Mouse (Mus musculus): Measurements from ENCODE around the gene Rela.

DNA sequence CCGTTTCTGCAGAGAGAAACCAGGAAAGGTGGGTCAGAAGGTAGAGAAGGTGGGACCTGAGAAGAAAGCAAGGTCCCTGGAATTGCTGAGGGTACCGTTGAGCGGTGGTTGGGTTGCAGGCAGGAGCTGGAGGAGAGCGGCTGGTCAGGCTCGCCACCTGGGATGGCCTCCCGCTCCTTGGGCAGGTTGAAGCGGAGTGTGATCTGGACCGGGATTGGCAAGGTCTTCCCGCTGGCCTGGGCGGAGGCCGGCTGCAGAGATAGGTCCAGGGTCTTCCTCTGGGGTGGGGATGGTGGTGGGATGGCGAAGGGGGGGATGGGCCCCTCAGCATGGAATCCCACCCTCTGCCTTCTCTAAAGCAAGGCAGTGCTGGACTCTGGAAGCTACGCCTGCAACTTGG, 28.6 kb upstream of the Rela start:
- TF ChIP-seq CTCF (IDR thresholded peaks at IDR 0.05; ENCODE audit: low read depth) (no peak), EP300 (IDR thresholded peaks at IDR 0.05; ENCODE audit: low read depth) (no peak)

Measured in heart, postnatal 0 days (tissue).